Mouse (Mus musculus) midbrain, postnatal 0 days (tissue): ENCODE data around the gene Tk1. TPM values are rescaled to one million over a fixed set of nuclear protein-coding genes. Genes with fewer than 3 reads are reported as not detected.
"Not testable (repeated sequence)": the region's sequence is repeated elsewhere in the genome, so short reads cannot be mapped to it uniquely, and the experiment has no call there.

Source experiments
- ATAC-seq: fragments of 200-750 bp; cut with Nextera tagmentation; 2 replicates; pipeline ENCODE4 v1.8.0; 2017; ENCODE audit warnings: moderate number of reproducible peaks, mild to moderate bottlenecking, moderate TSS enrichment, moderate library complexity; ENCODE audit not compliant: low FRiP score
- DNase-seq: peaks from one replicate; pipeline ENCODE4 v3.0.0-alpha.2; 2015; ENCODE audit warnings: low spot score
- H3K27ac ChIP-seq: fragments of 300-500 bp; sonication (generic); 2 replicates; pipeline ENCODE4 v1.5.1; 2014; ENCODE audit warnings: low read depth, mild to moderate bottlenecking, low read length, mixed read lengths
- H3K27me3 ChIP-seq: fragments of 300-500 bp; sonication (generic); 2 replicates; pipeline ENCODE4 v1.6.1; 2014; ENCODE audit warnings: low read length, control low read depth, mixed read lengths; ENCODE audit not compliant: insufficient read depth
- H3K36me3 ChIP-seq: fragments of 300-500 bp; sonication (generic); 2 replicates; pipeline ENCODE4 v1.6.1; 2014; ENCODE audit warnings: low read length, control low read depth, mixed read lengths; ENCODE audit not compliant: insufficient read depth
- H3K4me1 ChIP-seq: fragments of 300-500 bp; sonication (generic); 2 replicates; pipeline ENCODE4 v1.6.1; 2014; ENCODE audit warnings: mild to moderate bottlenecking, control low read depth, antibody characterized with exemption, low read length, mixed read lengths; ENCODE audit not compliant: insufficient read depth
- H3K4me2 ChIP-seq: fragments of 300-500 bp; sonication (generic); 2 replicates; pipeline ENCODE4 v1.6.1; 2014; ENCODE audit warnings: low read depth, mild to moderate bottlenecking, low read length, mixed read lengths; ENCODE audit not compliant: poor library complexity, severe bottlenecking
- H3K4me3 ChIP-seq: fragments of 300-500 bp; sonication (generic); 2 replicates; pipeline ENCODE4 v1.5.1; 2014; ENCODE audit warnings: low read depth, mild to moderate bottlenecking, low read length, moderate library complexity
- H3K9ac ChIP-seq: fragments of 300-500 bp; sonication (generic); replicated peaks from 2 replicates; pipeline ENCODE4 v1.6.1; 2014; ENCODE audit warnings: mild to moderate bottlenecking, low read length, moderate library complexity, mixed read lengths; ENCODE audit not compliant: poor library complexity, severe bottlenecking
- H3K9me3 ChIP-seq: fragments of 300-500 bp; sonication (generic); 2 replicates; pipeline ENCODE4 v1.6.1; 2016; ENCODE audit warnings: low read length, control low read depth
- CTCF ChIP-seq: IDR thresholded peaks from 2 replicates; pipeline ENCODE4 v1.5.1; 2016; ENCODE audit warnings: antibody characterized with exemption, mild to moderate bottlenecking
- WGBS: fragments of 180-500 bp; shearing (Covaris S2); extraction: QIAGEN DNeasy Blood & Tissue Kit; methylation state at CpG from one replicate; pipeline ENCODE4 v1.1.7; 2014; 5-methylcytosine and 5-hydroxymethylcytosine counted together
- polyA plus RNA-seq: library from polyadenylated mRNA; unstranded; fragments of >200 nt; fragmentation: Nextera tagmentation; extraction: Ambion mirVana; gene quantifications from 2 replicates; pipeline ENCODE4 v1.2.1, GENCODE M21; 2015
- total RNA-seq: library from RNA; depleted of rRNA; stranded (reverse); fragments of >200 nt; gene quantifications from 2 replicates; pipeline ENCODE4 v1.2.3, GENCODE M21; 2014

Tk1 gene
- total and polyA plus RNA-seq, 2 experiments from 2014 or later: 6.5 to 8.8 TPM

GRCm38 (mm10) chr11:117843434-117843833 lies 17.5 kb upstream of the Tk1 start:
- no peak for ATAC-seq

GRCm38 (mm10) chr11:117840910-117841309 lies 15.0 kb upstream of the Tk1 start:
- no peaks in the 10 kb centered on the region for H3K9me3 ChIP-seq
- no peak for DNase-seq
- WGBS: 57% methylated on average over 1 of the region's 1 CpGs
- H3K27me3 ChIP-seq: no peaks in the 10 kb centered on the region
- no peak overlapping the region for H3K4me3 ChIP-seq
- H3K36me3 ChIP-seq: no peaks in the 10 kb centered on the region
- H3K27ac ChIP-seq: no peak overlapping the region
- no peak for TF ChIP-seq CTCF
- no peak overlapping the region for H3K4me2 ChIP-seq
- no peaks in the 10 kb centered on the region for H3K4me1 ChIP-seq
- ATAC-seq: no peak
- H3K9ac ChIP-seq: no peak overlapping the region

More at GRCm38 (mm10) chr11:117843434-117843833, 17.5 kb upstream of the Tk1 start:
- Histone ChIP-seq H3K9ac (no peak overlapping the region), H3K9me3 (no peaks in the 10 kb centered on the region), H3K4me1 (no peaks in the 10 kb centered on the region; the same call in 1 of the 2 replicates), H3K27ac (no peak overlapping the region), H3K4me3 (no peak overlapping the region), H3K4me2 (no peak overlapping the region), H3K27me3 (no peaks in the 10 kb centered on the region), H3K36me3 (no peaks in the 10 kb centered on the region)
- no peak for DNase-seq
- 84% methylated on average over 2 of the region's 2 CpGs for WGBS
- no peak for TF ChIP-seq CTCF

DNA sequence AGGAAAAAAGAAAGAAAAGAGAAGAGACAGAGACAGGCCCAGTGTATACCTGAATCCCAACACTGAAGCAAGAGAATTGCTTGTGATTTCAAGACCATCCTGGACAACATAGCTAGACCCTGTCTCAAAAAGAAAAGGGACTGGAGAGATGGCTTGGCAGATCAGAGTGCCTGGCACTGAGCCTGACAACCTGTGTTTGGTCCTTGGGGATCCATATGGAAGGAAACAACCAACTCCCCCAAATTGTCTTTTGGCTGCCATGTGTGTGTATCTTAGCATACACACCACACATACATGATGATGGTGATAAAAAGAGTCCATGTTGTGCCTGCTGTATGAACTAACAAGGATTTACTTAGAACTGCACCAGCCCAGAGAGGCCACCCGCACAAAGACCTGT lies 13.1 kb upstream of the Tk1 start:
- H3K27me3 ChIP-seq: no peaks in the 10 kb centered on the region
- 68% methylated on average over 1 of the region's 1 CpGs for WGBS
- no peaks in the 10 kb centered on the region for H3K36me3 ChIP-seq
- ATAC-seq (no peak), DNase-seq (no peak)
- no peak for TF ChIP-seq CTCF
- no peak overlapping the region for H3K4me3 ChIP-seq
- H3K9me3 ChIP-seq: no peaks in the 10 kb centered on the region
- H3K4me1 ChIP-seq: no peaks in the 10 kb centered on the region
- no peak overlapping the region for H3K27ac ChIP-seq
- no peak overlapping the region for H3K9ac ChIP-seq
- no peak overlapping the region for H3K4me2 ChIP-seq

DNA sequence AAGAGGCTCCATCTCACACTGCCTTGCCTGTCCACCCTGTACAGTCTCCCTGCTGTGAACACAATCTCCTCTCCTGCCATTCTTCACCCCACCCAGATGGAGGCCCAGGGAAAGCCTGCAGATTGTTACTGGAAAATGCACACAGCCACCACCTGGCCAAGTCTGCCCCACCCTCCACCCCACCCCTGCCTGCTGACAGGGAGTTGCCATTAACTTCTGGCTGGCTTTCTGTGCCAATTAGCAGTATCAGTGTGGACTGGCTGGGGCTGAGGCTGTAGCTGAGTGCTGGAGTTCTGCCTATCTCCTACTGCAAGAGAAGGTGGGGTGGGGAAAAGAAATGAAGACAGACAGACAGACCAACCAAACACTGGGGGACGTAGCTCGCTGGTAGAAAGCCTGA lies 12.7 kb upstream of the Tk1 start:
- H3K4me2 ChIP-seq: no peak overlapping the region
- no peaks in the 10 kb centered on the region for H3K4me1 ChIP-seq
- no peak overlapping the region for H3K9ac ChIP-seq
- no peak overlapping the region for H3K27ac ChIP-seq
- no peak overlapping the region for H3K4me3 ChIP-seq
- no peaks in the 10 kb centered on the region for H3K9me3 ChIP-seq
- no peaks in the 10 kb centered on the region for H3K36me3 ChIP-seq
- 62% methylated on average over 2 of the region's 2 CpGs for WGBS
- ATAC-seq (no peak), DNase-seq (no peak)
- TF ChIP-seq CTCF: no peak
- no peaks in the 10 kb centered on the region for H3K27me3 ChIP-seq

- Histone ChIP-seq H3K36me3 (no peaks in the 10 kb centered on the region), H3K27me3 (no peaks in the 10 kb centered on the region), H3K9me3 (no peaks in the 10 kb centered on the region), H3K4me2 (peak overlapping the region; percentile 26), H3K4me3 (0 out of 2 replicates have a peak overlapping the region, but pooled peaks have one; percentile 8), H3K9ac (no peak overlapping the region), H3K4me1 (no peaks in the 10 kb centered on the region), H3K27ac (no peak overlapping the region)
- DNase-seq: peak; percentile 34
- WGBS: 33% methylated on average over 13 of the region's 13 CpGs
- no peak for TF ChIP-seq CTCF
- no peak for ATAC-seq
Measured at GRCm38 (mm10) chr11:117836306-117836705, 10.4 kb upstream of the Tk1 start.

- H3K4me1 ChIP-seq: no peaks in the 10 kb centered on the region
- no peak overlapping the region for H3K4me2 ChIP-seq
- H3K9me3 ChIP-seq: no peaks in the 10 kb centered on the region
- H3K9ac ChIP-seq: no peak overlapping the region
- no peak overlapping the region for H3K27ac ChIP-seq
- H3K27me3 ChIP-seq: no peaks in the 10 kb centered on the region
- DNase-seq: no peak
- ATAC-seq: no peak
- TF ChIP-seq CTCF: no peak
- H3K36me3 ChIP-seq: no peaks in the 10 kb centered on the region
- no peak overlapping the region for H3K4me3 ChIP-seq
- WGBS: 91% methylated on average over 8 of the region's 8 CpGs
Measured at GRCm38 (mm10) chr11:117834086-117834485, 8.2 kb upstream of the Tk1 start.

DNA sequence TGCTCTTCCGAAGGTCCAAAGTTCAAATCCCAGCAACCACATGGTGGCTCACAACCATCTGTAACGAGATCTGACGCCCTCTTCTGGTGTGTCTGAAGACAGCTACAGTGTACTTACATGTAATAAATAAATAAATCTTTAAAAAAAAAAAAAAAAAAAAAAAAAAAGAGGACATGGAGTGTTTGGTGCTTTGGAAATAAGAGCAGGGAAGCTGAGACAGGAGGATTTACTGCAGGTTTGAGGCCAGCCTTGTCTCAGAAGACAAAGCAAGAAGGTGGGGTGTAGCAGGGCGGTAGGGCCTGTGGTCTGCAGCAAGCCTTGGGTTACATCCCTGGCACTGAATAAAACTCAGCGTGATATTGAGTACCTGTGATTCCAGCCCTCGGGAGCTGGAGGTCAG lies 7.6 kb upstream of the Tk1 start:
- not testable (repeated sequence) for H3K36me3 ChIP-seq, H3K4me3 ChIP-seq, DNase-seq, H3K4me1 ChIP-seq, H3K27ac ChIP-seq, H3K4me2 ChIP-seq, H3K9me3 ChIP-seq, H3K27me3 ChIP-seq, H3K9ac ChIP-seq, ATAC-seq
- 96% methylated on average over 4 of the region's 6 CpGs for WGBS
